Mouse (Mus musculus) megakaryocyte, embryonic 14.5 days (primary cell): ENCODE measurements around the gene Dach1.

ENCODE experiments used
- FLI1 ChIP-seq: IDR thresholded peaks from 2 replicates; pipeline ENCODE4 v1.6.1; 2012; ENCODE audit warnings: low read length, inconsistent platforms, mixed read lengths
- GATA1 ChIP-seq: IDR thresholded peaks from 3 replicates; pipeline ENCODE4 v1.6.1; 2012; ENCODE audit warnings: mixed read lengths, low read length, inconsistent platforms, borderline replicate concordance

- TF ChIP-seq GATA1 (no peak), FLI1 (no peak)
Observed at GRCm38 (mm10) chr14:98167186-98168038, 2.2 kb downstream of the Dach1 start.
